Mouse (Mus musculus) layer of hippocampus, postnatal 36 days (tissue): Measurements from ENCODE around the gene Spred2. TPM values are rescaled to one million over a fixed set of nuclear protein-coding genes. Genes with fewer than 3 reads are reported as not detected.

Source experiments
- DNase-seq, 2 experiments: peaks; one replicate each; pipeline ENCODE4 v3.0.0; 2022
- total RNA-seq, 2 experiments: library from RNA; stranded (reverse); gene quantifications; 2 replicates each; pipeline ENCODE4 v1.2.3; 2021

Gene Spred2
- 10 to 100 TPM; 94.2 to 95.2 TPM for total RNA-seq

DNA sequence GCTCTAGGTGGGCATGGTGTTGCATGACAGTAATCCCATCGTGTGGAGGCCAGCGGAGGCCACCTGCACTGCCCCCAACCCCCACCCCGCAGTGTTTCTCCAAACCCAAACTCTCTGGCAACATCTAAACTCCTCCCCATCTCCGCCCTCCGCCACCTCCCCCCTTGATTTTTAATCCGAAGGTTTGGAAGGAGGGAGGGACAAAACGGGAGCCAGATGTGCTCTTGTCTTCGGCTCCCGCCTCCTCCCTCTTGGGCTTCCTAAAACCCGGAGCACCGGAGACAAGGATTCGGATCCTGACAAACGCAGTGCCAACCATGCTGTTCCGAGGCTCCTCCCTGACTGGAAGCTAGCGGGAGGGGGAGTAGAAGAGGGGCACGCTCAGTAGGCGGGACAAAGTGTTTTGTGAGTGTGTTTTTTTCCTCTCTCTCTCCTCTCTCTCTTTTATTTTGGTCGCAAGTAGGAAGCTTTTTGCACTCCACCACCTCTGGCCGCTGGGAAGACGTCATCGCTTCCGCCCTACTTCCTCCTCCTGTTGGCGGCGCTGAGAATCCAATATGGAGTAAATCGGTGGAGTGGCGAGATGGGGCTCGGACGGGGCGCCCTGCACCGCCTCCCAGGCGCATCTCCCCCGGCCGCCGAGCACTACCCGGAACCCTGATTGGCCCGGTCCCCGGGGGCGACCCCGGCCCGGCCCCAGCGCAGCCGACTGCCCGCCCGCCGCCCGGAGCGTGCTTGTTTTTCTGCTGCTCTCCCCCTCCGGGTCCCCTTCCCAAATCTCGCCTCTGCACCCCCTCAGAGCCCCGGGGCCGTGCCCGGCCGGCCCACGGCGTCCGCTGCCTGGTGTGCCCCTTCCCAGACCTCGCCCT lies at the start of gene Spred2:
Gene Spred2 (plus strand): TSS at position 488 of the 869 bp plus-strand sequence.
- DNase-seq: peak; percentile 86

DNA sequence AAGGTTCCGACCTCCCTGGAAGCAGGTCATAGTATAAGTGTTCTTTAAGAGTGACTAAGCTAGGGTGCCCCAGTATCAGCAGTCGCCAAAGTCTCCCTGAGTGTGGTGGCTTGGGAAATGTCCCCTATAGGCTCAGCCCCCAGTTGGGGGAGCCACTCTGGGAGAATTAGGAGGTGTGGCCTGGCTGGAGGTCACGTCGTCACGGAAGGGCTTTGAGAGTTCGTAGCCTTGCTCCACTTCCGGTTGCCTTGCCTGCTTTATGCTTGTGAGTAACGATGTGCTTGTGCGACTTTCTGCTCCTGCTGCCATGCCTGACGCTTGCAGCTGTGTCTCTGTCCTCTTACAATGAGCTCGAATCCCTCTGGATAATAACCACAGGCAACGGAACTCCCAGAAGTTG lies 48.6 kb upstream of the Spred2 start:
- no peak for DNase-seq

DNA sequence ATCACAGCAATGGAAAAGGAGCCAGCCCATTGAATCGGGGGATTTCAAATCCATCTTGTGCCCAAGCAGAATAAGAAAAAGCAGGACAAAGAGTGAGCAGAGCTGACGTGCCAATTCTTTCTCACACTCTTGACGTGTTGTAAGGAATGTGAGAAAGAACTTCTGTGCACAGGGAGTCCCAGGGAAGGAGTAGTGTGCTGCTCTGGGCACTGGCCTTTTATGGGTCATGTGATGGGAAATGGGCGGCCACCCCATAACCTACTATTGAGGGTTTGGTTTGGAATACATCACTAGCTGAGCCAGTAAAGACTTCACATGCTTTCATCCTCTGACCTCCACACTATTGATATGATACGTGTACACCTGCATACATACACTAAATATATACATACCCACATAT lies 48.2 kb upstream of the Spred2 start:
- no peak for DNase-seq

DNA sequence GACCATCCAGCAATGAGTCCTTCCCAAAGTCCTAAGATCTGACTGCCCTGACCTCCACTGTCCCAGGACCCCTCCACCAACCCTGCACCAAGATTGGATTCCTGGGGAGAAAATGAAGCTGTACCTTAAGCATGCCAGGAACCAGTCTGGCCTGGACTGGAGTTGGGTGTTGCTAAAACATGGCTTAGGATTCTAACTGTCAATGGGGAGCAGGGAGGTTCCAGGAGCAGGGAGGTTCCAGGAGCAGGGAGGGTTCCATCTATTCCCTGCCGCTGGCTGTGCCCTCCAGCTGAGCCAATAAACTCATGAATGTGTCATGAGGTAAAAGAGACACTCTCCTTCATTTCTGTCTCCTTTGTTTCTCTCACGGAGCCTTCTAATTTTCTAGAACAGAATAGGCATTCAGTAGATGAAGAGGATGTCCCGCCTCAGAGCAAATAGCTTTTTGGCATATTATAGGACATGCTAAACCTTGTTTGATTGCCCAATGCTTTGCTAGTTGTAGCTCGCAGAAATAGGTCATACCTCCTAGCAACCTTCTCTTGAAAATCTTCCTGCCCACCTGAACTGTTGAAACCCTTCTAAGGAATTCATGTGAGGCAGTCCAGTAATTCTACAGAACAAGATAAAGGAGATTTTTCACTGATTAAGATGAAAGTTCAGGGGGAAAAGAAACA lies 46.8 kb upstream of the Spred2 start:
- no peak for DNase-seq

DNA sequence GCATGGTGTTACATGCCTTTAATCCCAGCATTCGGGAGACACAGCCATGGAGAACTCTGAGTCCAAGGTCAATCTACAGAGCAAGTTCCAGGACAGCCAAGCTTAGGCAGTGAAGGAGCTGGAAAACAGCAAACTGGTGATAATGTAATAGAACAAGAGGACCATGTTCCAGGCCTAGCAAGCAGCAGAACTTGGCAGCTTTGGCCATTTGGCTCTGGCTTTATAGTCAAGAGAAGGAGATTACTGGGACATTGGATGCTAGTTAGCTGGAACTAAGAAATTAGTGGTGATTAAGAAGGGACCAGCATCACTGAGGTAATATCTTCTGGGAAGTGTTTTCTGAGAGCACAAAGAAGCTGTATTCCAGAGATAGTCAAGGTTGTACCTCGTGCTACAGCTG lies 42.8 kb upstream of the Spred2 start:
- no peak for DNase-seq

DNA sequence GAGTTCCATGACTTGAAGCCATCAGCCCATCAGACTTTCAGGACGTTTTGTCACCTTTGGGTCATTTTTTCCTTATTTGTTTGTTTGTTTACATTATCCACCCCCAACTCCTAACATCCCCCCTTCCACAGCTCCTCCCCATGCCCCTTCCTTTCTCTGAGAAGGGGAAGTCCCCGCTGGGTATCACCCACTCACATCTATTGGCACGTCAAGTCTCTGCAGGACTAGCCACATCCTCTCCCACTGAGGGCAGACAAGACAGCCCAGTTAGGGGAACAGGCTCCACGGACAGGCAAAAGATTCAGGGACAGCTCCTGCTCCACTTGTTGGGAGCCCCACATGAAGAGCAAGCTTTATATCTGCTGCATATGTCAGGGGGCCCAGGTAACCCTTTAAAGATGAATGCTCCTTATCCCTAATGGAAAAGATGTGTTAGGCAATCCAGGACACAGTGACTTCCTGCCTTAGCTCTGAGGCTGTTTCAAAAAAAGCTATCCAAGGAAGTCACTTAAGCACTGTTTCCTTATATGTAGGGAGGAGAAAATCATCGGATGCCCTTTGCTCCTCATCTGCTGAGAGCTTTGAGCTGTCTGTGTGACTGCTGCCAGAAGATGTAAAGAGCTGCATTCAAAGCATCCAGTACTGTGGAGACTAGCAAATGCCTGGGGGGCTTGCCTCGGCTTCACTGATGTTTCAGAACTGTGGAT lies 33.3 kb upstream of the Spred2 start:
- DNase-seq: no peak

DNA sequence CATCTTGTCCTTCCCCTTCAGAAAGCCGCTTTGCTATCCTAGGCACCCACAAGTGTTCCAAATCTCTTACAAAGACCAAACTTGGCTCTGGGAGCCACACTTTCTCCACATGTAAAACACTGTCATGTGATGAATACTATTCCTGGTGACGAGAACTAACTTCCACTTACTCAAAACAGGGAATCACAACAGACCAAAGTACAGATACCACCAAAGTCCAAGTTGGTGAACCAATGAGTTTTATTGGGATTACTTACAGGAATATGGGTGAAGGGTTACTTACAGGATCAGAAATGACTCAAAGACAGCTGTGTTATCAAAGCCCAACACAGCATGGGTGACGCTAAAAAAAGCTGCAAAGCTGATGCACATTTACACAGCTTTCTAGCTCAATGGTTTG lies 30.9 kb upstream of the Spred2 start:
- DNase-seq: no peak

DNA sequence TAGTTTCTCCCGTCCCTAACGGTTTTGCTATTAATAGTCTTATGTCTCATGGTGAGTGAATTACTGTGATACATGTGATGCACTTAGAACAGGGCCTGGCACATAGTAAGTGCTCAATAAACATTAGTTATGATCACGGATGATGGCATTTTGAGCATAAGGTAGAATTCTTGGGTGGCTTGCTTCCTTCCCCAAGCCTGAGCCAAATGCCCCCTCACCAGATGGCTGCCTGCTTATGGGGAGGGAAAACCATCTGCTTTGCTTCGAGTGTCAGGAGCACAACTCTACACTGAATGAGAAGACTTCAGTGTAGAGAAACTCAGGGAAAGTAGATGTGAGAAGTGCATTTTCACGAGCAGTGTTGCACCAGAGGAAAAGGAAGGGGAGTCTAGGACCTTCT lies 24.6 kb upstream of the Spred2 start:
- DNase-seq: peak; percentile 84 to 85

DNA sequence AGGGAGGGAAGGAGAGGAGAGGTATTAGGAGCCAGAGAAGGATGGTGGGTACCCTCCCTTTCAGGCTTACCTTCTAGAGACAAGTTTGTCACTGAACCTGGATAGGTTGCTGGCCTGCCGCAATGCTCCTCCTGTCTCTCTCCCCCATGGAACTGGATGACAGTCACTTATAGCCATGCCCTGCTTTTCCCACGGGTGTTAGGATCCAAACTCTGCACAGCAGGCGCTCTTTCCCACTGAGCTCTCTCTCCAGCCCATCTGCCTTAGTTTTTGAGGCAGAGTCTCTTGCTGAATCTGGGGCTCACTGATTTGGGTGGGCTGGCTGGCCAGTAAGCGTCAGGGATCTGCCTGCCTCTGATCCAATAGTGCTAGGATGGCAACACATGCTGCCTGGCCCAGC lies 23.5 kb upstream of the Spred2 start:
- DNase-seq: peak; percentile 14 to 38

DNA sequence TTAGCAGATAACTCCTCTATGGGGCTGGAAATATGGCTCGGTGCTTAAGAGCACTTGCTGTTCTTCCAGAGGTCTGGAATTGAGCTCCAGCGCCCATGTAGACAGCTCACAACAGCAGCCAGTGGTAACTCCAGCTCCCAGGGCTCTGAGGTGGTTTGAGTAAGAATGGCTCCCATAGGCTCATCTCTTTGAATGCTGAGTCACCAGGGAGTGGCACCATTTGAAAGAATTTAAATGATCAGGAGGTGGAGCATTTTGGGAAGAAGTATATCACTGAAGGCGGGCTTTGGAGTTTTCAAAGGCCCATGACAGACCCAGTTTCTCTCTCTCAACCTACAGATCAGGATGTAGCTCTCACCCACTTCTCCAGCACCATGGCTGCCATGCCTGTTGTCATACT lies 13.0 kb upstream of the Spred2 start:
- no peak for DNase-seq

DNA sequence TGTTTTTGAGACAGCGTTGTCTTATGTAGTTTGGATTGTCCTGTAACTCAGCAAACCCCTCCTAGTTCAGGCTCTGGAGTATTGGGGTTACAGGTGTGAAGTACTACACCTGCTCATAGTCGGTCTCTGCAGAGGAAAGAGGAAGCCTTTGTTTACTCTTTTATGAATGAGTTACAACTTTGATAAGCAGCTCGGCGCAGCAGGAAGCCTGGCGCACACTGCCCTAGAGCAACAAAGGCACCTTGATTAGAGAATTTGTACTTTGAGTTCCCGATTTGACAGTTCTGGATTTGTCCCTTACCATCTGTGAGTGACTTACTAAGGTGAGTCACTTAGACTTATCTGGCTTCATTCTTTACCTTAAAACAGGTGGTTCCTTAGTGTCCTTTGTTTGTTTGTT lies 12.0 kb upstream of the Spred2 start:
- no peak for DNase-seq

DNA sequence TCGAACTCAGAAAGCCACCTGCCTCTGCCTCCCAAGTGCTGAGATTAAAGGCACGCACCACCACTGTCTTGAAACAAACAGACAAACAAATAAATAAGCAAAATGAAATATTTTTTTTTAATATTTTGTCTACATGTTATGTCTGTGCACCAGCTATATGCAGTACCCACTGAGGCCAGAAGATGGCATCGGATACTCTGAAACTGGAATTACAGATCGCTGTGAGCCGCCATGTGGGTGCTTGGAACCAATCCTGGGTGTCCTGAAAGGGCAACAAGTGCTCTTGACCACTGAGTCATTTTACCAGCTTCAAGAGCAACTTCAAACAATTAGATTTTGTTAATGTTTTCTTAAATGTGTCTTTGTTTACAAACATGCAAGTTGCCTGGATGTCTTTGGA lies 11.5 kb upstream of the Spred2 start:
- no peak for DNase-seq

DNA sequence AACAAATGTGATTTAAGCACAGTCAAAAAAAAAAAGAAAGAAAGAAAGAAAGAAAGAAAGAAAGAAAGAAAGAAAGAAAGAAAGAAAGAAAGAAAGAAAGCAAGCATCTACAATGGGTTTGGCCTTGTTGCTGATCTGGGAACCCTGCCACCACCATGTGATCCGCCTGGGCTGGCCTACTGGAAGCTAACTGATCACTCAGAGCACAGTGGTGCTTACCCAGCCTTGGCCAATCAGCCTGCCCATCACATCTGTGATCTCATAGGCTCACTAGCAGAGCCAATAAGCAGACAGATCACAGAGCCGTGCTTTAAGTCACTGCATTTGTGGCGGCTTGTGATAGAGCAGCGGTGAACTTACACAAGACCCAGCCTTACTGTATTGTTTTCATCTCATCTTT lies 10.4 kb upstream of the Spred2 start:
- no peak for DNase-seq

DNA sequence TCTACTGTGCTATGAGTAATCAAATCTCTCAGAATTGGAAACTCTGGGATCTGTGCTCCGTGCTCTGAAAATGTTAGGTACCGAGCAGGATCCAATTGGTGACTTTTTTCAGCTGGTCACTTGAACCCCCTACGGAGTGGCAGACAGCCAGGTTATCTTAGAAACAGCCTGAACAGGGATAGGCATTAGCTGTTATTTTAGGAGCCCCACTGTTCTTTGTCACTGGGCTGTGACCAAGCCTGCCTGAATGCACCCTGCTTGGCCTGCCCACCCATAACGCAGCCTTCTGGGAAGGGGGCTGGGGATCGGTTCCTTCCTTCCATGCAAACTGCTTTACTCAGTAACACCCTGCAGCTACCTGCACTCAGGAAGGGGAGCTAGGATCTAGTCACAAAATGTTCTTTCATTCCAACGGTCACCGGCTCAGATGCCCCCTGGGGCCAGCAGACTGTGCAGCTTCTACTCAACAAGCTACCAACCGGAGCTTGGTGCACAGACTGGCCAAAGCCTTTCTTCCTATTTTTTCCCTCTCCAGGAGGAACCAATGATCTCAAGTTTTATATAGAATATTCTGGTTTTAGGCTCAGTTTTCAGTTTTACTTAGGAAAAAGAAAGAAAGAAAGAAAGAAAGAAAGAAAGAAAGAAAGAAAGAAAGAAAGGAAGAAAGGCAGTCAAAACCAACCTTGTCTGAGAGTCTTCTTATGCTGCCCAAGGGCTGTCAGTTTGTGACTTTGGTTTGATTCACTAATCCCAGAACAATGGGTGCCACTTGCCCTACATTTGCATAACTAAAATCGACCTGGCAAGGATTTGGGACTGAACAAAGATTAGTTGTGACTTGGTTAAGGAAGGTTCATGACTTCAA lies 6.6 kb upstream of the Spred2 start:
- no peak for DNase-seq

DNA sequence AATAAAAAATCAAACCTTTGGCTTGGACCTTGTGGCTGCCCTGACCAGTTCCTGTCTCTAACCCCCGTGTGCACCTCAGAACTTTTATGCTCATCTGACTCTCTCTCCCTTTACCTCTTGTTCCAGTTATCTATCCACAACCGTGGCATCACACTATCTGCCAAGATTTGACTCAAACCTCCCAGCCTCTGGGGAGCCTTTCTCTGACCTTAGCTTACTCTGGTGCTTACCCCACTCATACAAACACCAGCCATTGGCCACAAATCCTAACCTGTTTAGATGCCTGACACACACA lies 6.0 kb upstream of the Spred2 start:
- no peak for DNase-seq

DNA sequence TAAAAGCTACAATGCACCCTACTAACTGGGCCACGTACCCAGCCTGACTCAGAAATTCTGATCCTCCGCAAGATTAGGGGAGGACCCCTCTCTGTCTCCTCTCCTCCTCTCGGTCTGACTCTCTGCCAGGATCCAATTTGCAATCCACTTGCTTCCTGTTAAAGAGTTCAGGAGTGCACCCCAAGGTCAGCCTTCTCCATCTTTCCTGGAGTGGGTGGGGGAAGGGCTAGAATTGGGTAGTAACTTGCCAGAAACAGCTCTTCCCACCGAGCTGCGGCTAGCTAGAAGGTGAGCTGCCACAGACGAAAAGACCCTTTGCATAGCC lies 4.8 kb upstream of the Spred2 start:
- DNase-seq: no peak

DNA sequence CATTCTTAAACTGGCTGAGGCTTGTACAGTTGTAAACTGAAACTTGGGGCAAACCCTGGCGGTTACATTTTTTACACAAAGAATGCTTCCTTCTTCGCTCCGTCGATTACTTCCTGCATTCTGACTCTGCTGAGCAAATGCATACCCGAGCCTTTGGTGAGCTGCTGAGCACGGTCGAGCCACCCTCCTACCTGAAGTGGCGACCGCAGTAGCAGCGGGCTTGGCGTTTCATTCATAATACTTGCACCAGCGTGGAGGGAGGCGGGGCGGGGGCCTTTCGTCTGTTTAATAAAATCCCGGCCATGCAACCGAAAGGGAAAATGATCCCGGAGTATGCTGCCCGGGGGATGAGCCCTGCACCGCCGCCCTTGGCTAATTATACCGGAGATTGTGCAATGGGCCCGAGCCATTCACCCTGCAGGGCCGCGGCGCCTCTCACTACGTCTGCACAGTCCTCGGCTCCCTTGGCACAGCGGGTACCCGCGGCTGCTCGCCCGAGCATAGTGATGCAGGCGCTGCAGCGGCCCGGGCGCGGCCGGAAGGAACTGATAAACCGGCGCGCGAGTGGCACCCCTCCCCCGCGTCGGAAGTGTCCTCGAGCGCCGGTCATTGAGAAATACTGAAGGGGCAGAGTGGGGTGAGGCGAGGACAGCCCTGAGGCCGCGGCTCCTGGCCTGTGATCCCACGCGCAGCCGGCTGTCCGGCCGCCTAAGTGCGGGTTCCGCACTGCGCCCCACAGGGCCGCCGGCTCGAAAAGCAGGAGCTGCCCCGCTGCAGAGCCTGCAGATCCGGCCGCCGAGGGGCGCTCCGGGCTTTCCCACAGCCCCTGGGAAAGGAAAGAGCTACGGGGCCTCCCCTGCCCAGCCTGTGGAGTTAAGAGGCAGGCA lies 4.1 kb upstream of the Spred2 start:
- DNase-seq: peak; percentile 80 to 88

DNA sequence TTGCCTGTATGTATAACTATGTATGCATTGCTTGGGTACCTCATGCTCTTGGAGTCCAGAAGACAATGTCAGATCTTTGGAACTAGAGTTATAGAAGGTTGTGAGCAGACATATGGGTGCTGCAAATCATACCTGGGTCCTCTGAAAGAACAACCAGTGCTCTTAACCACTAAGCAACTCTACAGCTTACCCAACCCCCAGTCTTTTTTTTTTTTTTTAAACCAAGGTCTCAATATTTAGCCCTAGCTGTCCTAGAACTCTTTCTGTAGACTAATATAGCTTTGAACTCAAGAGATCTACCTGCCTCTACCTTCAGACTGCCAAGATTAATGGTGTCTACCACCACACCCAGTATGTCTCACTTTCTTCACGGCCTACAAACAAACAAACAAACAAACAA lies 2.5 kb upstream of the Spred2 start:
- no peak for DNase-seq

DNA sequence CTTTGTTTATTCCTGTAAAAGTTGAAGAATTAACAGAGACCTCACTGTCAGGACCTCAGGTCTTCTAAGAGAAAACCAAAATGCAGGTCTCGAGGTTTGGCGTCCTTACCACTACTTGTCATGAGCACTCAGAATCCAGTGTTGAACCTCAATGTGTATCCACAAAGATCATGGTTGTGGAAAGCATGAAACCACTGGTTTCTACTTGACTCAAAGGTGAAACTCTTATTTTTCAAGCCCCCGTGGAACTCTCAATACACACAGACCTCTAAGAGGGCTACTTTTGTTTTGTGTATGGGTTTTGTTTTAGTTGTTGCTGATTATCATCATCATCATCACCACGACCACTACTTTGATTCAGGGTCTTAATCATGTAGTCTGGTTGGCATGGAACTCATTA lies 2.0 kb upstream of the Spred2 start:
- no peak for DNase-seq

DNA sequence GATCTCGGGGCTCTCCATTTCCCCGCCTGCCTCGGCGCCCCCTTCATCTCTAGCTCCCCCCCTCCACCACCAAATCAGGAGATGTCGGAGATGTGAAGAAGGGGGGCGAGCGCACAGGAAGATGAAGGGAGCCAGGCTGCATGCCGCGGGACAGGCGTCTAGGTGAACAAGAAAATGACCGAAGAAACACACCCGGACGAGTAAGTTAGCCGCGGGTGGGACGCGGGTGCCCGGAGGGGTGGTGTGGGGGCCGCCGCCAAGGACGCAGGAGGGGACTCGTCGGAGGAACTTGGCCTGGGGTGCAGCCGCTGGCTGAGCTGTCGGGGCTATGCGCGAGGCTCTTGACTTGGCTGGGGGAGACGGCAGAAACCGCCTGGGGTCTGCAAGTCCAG lies 578 bp downstream of the Spred2 start:
- DNase-seq: peak; percentile 48 to 58

DNA sequence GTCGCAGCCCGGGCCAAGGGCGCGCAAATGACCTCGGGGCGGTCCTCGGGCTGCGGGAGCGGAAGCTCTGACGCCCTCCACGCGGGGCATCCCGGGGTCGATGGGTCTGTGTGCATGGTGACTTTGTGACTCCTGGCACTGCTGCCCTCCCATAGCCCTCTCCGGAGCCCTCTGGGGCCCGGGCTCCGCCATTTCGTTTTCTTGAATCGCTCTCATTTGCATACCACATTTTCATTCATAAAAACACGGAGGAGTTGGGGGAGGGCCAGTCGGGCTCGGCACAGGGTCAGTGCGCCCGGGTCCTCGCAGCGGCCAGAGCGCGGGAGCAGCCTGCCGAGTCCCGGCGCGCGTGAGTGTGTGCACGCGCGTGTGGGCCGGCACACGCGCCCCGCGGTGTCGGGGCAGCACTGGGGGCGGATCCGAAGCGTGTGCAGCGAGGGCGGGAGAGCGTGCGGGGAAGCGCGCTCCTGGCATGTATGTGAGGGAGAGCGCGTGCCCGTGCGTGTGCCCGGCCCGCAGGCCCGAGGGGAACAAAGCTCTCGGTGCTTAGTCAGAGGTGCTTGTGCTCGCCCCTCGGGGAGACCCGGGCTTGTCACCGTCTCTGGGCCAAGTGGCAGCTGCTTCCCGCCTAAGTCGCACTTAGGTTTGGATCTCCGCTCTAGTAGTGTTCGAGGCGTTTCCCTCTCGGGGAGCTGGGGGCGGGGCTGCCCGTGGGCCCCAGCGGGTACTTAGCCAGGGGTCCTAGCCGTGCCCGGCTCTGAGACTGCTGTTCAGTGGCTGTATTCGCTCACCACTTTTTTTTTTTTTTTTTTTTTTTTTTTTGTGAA lies 1.2 kb downstream of the Spred2 start:
- DNase-seq: peak; percentile 75 to 77
